Mouse (Mus musculus) heart, adult 8-10 months (tissue): ENCODE measurements around the gene Mfn1. TPM values are rescaled to one million over a fixed set of nuclear protein-coding genes. Genes with fewer than 3 reads are reported as not detected.
A peak's percentile ranks its signal among the peaks of the same experiment; 100 is the strongest.

Experiments used
- DNase-seq: peaks from one replicate; pipeline ENCODE4 v3.0.0; 2022; ENCODE audit warnings: low spot score
- total RNA-seq, 4 experiments: library from RNA; stranded (reverse); gene quantifications; 2 replicates each; pipeline ENCODE4 v1.2.4; 2022

The Mfn1 gene
- total RNA-seq, 4 experiments from 2014 or later = 446 to 480 (median 447) TPM

- DNase-seq = peak; percentile 62
Measured at GRCm38 (mm10) chr3:32610560-32610959, 81.3 kb downstream of the Mfn1 start.

- no peak for DNase-seq
Measured at GRCm38 (mm10) chr3:32611606-32612170, 82.4 kb downstream of the Mfn1 start.

DNA sequence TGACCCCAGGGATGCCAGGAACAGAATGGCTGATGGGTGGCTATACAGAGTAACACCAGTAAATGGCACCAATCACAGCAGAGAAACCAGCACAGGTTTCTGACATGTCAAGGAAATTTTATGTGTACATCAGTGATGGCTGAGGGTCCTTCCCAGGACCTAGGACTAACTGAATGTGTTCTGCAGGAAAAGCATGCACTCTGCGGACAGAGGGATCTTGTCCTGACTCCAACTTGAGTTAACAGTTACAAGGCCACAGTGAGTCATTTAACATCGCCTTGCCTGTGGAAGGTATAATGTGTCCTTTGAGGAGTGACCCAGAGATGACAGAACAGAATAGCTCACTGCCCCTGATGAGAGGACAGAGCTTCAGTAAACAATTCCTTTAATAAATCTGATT, 85.5 kb downstream of the Mfn1 start:
- DNase-seq = no peak

DNA sequence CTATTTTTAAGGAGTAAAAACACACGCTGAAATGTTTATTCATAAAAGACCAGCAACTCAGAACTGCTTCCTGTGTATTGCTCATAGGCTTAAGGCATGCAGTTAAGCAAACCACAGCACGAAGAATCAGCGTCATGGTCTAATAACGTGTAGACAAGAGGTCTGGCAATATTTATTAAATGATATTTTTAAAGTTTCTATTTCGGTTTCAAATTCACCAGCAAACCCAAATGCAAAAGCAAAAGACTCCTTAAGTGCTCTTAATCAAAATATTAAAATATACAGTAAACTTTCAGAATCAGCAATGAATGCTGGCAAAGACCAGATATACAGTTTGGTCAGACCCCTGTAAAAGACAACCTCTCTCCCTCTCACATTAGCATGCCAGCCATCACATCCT, 86.1 kb downstream of the Mfn1 start:
- DNase-seq = no peak

- no peak for DNase-seq
Measured at GRCm38 (mm10) chr3:32616006-32616330, 86.7 kb downstream of the Mfn1 start.

DNA sequence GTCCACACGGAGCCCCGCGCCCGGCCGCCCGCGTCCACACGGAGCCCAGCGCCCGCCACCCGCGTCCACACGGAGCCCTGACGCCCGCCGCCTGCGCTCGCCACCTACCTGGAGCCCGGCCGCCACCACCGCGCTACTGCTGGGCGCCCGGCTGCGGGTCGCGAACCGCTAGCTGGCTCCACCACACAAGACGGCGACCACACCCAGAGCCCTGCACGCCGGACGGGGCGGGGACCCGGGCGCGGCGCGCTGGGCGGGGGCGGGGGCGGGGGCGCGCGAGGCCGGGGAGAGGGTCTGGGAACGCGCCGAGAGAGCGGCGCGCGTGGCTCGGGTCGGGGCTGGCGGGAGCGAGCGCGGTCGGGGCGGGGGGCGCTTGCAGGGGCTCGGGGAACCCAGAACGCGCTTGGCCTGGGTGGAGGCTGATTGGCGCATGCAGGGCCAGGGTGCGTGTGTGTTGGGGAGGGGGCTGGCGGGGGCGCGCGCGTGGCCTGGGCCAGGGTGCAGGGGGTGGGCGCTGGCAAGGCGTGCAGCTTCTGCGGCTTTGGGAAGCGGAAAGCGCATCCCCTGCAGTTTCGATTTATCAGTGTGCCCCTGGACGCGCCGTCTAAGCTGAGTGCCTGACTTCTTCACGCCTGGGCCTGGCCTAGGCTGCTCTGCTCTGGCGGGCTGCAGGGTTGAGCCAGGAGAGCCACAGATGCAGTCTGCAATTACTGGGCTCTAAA, 87.2 kb downstream of the Mfn1 start, which contains the start of gene Gnb4:
Gnb4 (minus strand) TSS at position 255 of the 722 bp plus-strand sequence.
- DNase-seq = no peak

- DNase-seq = no peak
Measured at GRCm38 (mm10) chr3:32617053-32617642, 87.9 kb downstream of the Mfn1 start.

GRCm38 (mm10) chr3:32621658-32622057, 92.4 kb downstream of the Mfn1 start:
- DNase-seq = no peak

DNA sequence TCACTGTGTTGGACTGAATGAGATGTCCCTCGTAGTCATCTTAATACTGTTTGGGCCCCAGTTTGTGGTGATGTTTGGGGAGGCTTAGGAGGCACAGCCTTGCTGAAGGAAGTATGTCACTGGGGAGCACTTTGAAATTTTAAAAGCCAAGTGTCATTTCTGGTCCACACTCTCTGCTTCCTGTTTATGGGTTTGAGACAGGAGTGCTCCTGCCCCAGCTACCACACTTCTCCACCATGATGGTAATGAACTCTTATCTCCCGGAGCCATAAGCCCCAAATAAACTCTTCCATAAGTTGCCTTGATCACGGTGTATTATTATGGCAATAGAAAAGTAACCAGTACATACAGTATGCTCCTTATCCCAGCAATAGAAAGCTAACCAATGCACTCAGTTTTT, 92.8 kb downstream of the Mfn1 start:
- DNase-seq = no peak

DNA sequence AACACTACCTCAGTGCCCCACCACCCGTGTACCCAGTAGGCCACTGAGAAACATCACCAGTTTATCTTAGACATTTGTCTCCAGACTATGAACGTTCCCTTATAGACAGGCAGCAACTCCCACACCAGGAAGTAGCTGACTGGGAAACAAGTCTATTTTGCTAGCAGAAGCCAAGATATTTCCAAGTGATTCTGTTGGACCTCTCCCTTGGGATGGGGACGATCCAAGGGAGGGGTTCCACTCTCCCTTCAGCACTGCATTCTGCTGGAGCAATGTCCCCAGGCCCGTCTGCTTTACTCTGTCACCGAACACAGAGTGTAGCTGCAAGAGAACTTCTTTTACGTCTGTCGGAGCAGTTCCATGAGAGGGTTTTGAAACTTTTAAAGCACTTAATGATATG, 98.9 kb downstream of the Mfn1 start:
- no peak for DNase-seq

Other genes with a start within 250 kb of the Mfn1 start
- gene Zmat3, start 163.5 kb upstream of the Mfn1 start, total RNA-seq = 1 to 10 TPM; 5.9 to 8.9 (median 6.6) TPM
- gene Pik3ca, start 131.8 kb upstream of the Mfn1 start, total RNA-seq = 10 to 100 TPM; 42.2 to 50.1 (median 45.1) TPM
- gene Kcnmb3, start 37.2 kb upstream of the Mfn1 start, total RNA-seq = not detected
- 10 to 100 TPM; 21.3 to 30.0 (median 25.8) TPM for gene Zfp639, start 19.2 kb upstream of the Mfn1 start, total RNA-seq
- gene Gnb4, start 87.1 kb downstream of the Mfn1 start, total RNA-seq = 10 to 100 TPM in 2 of 4 experiments, 1 to 10 TPM in 2; 6.9 to 14.1 (median 10.9) TPM
- gene Actl6a, start 176.8 kb downstream of the Mfn1 start, total RNA-seq = 10 to 100 TPM; 17.3 to 26.9 (median 20.3) TPM
- 100 to 1,000 TPM; 836 to 865 (median 854) TPM for gene Ndufb5, start 207.5 kb downstream of the Mfn1 start, total RNA-seq
- gene Mrpl47, start 208.1 kb downstream of the Mfn1 start, total RNA-seq = 10 to 100 TPM; 30.1 to 41.5 (median 36.4) TPM